Mouse (Mus musculus) liver, adult 2 months (tissue): ENCODE measurements around the gene Dntt.

Source experiments
- CTCF ChIP-seq: fragments of 200-500 bp; IDR thresholded peaks from 2 replicates; pipeline ENCODE4 v1.5.1; 2011; ENCODE audit warnings: low read depth, low read length, control low read depth
- POLR2A ChIP-seq: fragments of 200-500 bp; IDR thresholded peaks from 2 replicates; pipeline ENCODE4 v1.6.1; 2011; ENCODE audit warnings: low read length, control low read depth; ENCODE audit not compliant: insufficient read depth; ENCODE audit errors: extremely low read depth

DNA sequence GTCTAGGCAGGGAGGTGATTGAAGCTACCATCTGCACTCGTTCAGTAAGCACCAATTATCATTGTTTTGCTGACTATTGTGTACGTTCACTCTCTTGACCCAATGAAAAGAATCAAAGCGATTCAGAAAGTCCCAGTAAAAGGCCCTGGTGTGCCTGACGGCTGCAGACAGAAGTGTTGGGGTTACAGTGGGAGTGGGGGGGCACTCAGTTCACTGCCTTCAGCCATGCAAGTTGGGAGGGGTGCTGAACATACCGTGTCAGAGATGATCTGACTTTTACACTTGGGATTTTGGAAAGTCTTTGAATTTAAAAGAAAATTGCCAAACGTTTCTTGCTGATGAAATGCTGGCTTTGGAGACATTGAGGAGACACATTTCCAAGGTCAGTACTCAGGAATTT lies 1.1 kb downstream of the Dntt start:
- no peak for TF ChIP-seq CTCF
- TF ChIP-seq POLR2A: no peak
